Mouse (Mus musculus): ENCODE data around the gene Cyp2d22. TPM values are rescaled to one million over a fixed set of nuclear protein-coding genes. Genes with fewer than 3 reads are reported as not detected.
"Not testable (repeated sequence)": the region's sequence is repeated elsewhere in the genome, so short reads cannot be mapped to it uniquely, and the experiment has no call there.

Cyp2d22 gene
- polyA plus RNA-seq, 1 experiment from 2014 or later, result 2.0 TPM

DNA sequence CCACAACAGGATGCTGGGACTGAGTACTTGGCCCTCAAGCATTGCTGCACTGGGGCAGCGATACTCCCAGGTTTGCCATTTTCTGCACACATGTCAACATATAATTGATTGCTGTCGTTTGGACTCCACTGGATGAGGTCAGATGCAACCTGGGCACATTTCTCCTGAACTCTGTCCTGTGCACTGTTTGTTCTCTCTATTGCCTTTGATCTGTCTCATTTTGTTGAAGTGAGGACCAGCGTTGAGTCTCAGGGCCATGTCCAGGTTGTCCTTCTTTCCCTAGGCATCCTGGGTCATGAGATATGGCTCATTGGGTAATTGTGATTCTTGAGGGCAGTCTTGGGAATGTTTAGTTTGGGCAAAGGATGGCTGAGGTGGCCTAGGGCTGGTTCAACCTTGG lies 15.9 kb upstream of the Cyp2d22 start:
- not testable (repeated sequence) for ATAC-seq (replicated peaks); H3K27ac ChIP-seq; H3K4me2 ChIP-seq; H3K9me3 ChIP-seq; H3K9ac ChIP-seq; H3K27me3 ChIP-seq (replicated peaks); H3K36me3 ChIP-seq (replicated peaks); H3K4me1 ChIP-seq; H3K4me3 ChIP-seq
- WGBS, result 87% methylated on average over 3 of the region's 3 CpGs

GRCm38 (mm10) chr15:82393922-82394321 lies 13.9 kb upstream of the Cyp2d22 start, which contains the start of gene Cyp2d11:
Cyp2d11 (minus strand) TSS chr15:82394022.
- H3K36me3 ChIP-seq (replicated peaks); H3K4me1 ChIP-seq; H3K9ac ChIP-seq; H3K4me2 ChIP-seq; H3K9me3 ChIP-seq; H3K27ac ChIP-seq; H3K27me3 ChIP-seq (replicated peaks); ATAC-seq (replicated peaks); H3K4me3 ChIP-seq: not testable (repeated sequence)
- WGBS, result 88% methylated on average over 2 of the region's 2 CpGs

DNA sequence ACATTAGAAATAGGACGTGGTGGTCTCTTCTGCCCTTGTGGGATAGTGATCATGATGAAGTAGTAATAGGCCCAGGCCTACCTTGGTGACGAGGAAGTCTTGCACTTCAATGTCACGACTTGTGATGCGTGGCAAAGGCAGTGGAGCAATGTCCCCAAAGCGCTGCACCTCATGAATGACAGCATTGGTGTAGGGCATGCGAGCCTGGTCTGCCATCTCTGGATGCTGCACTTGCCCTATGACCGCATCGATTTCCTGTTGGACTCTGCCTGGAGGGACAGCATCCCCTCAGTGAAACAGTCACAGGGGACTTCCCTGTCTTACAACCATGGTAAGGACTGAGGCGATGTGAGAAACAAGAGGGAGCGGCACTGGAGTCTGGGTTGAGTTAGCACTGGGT lies 9.9 kb upstream of the Cyp2d22 start:
- 93% methylated on average over 10 of the region's 10 CpGs for WGBS
- not testable (repeated sequence) for H3K4me1 ChIP-seq; H3K27ac ChIP-seq; H3K9me3 ChIP-seq; H3K9ac ChIP-seq; H3K4me3 ChIP-seq; H3K4me2 ChIP-seq; H3K27me3 ChIP-seq (replicated peaks); H3K36me3 ChIP-seq (replicated peaks); ATAC-seq (replicated peaks)

DNA sequence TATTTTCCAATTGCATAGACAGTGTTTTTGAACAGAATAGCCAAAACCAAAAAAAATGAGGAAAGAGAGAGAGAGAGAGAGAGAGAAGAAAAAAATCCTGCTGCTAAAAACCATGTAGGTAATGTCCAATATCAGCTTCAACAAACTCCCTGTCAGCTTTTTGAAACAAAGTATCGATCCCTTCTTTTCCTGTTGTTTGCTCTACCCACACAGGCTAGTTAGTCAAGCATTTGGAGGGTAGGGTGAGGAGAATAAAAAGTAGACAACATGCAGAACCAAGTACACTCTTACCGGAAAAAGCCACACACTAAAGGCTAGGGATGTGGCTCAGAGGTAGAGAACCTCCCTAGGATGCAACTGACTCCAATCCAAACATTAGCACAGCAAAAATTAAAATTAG lies 5.7 kb upstream of the Cyp2d22 start:
- Histone ChIP-seq H3K9me3 (no peaks in the 10 kb centered on the region), H3K27me3 (replicated peaks) (no peaks in the 10 kb centered on the region), H3K27ac (no peak overlapping the region), H3K9ac (no peak overlapping the region), H3K4me3 (no peak overlapping the region), H3K4me2 (no peak overlapping the region), H3K4me1 (no peaks in the 10 kb centered on the region), H3K36me3 (replicated peaks) (no peaks in the 10 kb centered on the region)
- WGBS, result 93% methylated on average over 2 of the region's 2 CpGs
- no peak for ATAC-seq (replicated peaks)

DNA sequence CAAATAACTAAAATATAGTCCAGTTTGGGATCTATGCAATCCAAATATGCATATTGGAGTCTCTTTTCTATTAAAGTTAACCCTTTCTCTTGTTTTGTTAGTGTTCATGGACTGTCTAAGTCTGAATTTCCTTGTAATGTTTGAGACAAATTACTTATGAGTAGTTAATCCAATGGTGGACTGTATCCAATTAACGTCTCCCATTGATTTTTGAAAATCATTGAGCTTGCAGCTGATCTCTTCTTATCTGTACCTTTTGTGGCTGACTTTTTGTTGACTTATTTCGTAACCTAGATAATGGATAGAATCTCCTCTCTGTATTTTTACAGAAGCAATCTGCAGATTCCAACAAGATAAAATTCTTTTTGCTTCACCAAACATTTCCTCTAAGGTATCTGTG lies 2.4 kb upstream of the Cyp2d22 start:
- Histone ChIP-seq H3K9me3 (no peaks in the 10 kb centered on the region), H3K9ac (no peak overlapping the region), H3K36me3 (replicated peaks) (no peaks in the 10 kb centered on the region), H3K4me3 (no peak overlapping the region), H3K4me1 (peaks cover 3% of the 10 kb centered on the region; the same call in 1 of the 2 replicates), H3K27me3 (replicated peaks) (0 out of 2 replicates have a peak, but pooled peaks cover 3% of the 10 kb centered on the region), H3K27ac (no peak overlapping the region), H3K4me2 (no peak overlapping the region)
- WGBS, result 87% methylated on average over 2 of the region's 2 CpGs
- no peak for ATAC-seq (replicated peaks)

DNA sequence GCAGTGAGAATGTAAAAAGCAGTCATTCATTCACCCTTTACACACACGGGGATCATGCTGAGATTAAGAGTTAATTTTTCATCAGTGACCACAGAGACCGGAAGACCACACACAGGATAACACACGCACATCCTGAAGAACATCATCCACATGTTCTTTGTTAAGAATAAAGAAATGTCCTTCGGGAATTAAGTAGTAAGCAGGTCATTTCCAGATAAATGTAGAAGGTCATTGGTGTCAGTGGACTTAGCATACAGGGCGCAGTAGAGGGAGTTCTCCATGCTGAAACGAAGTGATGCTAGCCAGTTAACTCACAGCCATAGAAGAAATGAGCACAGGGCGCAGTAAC lies 628 bp upstream of the Cyp2d22 start:
- 0 out of 2 replicates have a peak, but pooled peaks cover 3% of the 10 kb centered on the region for H3K27me3 ChIP-seq (replicated peaks)
- H3K36me3 ChIP-seq (replicated peaks), result no peaks in the 10 kb centered on the region
- peak overlapping the region; percentile 57 for H3K4me2 ChIP-seq
- 30% methylated on average over 7 of the region's 7 CpGs for WGBS
- H3K4me3 ChIP-seq, result peak overlapping the region; percentile 33
- no peak for ATAC-seq (replicated peaks)
- no peaks in the 10 kb centered on the region for H3K9me3 ChIP-seq
- H3K4me1 ChIP-seq, result peaks cover 3% of the 10 kb centered on the region; the same call in 1 of the 2 replicates
- H3K9ac ChIP-seq, result no peak overlapping the region; the same call in 1 of the 2 replicates
- no peak overlapping the region for H3K27ac ChIP-seq

DNA sequence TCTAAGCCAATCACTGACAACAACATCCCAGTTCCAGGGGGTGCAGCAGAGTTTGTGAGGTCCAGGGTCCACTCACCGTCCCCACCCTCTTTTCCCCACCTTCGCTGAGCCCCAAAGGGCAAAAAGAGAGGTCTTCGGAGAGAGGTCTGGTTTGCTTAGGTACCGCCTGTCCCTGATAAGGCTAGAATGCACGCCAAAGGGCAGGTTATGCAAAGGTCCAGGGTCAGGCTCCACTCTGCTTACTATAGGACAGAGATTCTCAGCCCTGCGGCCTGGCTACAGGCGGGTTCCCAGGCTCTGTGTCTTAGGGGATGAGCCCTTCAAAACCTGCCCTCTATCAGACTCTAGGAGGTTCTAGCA lies 569 bp downstream of the Cyp2d22 start:
- peak overlapping the region; percentile 33 for H3K4me3 ChIP-seq
- no peaks in the 10 kb centered on the region for H3K36me3 ChIP-seq (replicated peaks)
- H3K27me3 ChIP-seq (replicated peaks), result 0 out of 2 replicates have a peak, but pooled peaks cover 3% of the 10 kb centered on the region
- no peaks in the 10 kb centered on the region for H3K9me3 ChIP-seq
- peak; percentile 30; the same call in 1 of the 2 replicates for ATAC-seq (replicated peaks)
- H3K4me1 ChIP-seq, result peaks cover 3% of the 10 kb centered on the region; the same call in 1 of the 2 replicates
- 22% methylated on average over 7 of the region's 7 CpGs for WGBS
- no peak overlapping the region for H3K27ac ChIP-seq
- H3K4me2 ChIP-seq, result peak overlapping the region; percentile 57
- H3K9ac ChIP-seq, result no peak overlapping the region

- Histone ChIP-seq H3K9ac (no peak overlapping the region), H3K27me3 (replicated peaks) (0 out of 2 replicates have a peak, but pooled peaks cover 3% of the 10 kb centered on the region), H3K9me3 (no peaks in the 10 kb centered on the region), H3K36me3 (replicated peaks) (no peaks in the 10 kb centered on the region), H3K27ac (no peak overlapping the region), H3K4me2 (no peak overlapping the region), H3K4me1 (peaks cover 3% of the 10 kb centered on the region; the same call in 1 of the 2 replicates), H3K4me3 (no peak overlapping the region)
- no peak for ATAC-seq (replicated peaks)
- WGBS, result 53% methylated on average over 15 of the region's 15 CpGs
Observed at GRCm38 (mm10) chr15:82378261-82379180, 1.5 kb downstream of the Cyp2d22 start.

GRCm38 (mm10) chr15:82377701-82378100 lies 2.4 kb downstream of the Cyp2d22 start:
- H3K4me3 ChIP-seq, result no peak overlapping the region
- no peak overlapping the region for H3K27ac ChIP-seq
- H3K4me1 ChIP-seq, result peaks cover 3% of the 10 kb centered on the region; the same call in 1 of the 2 replicates
- ATAC-seq (replicated peaks), result no peak
- no peak overlapping the region for H3K4me2 ChIP-seq
- WGBS, result 80% methylated on average over 5 of the region's 5 CpGs
- no peaks in the 10 kb centered on the region for H3K36me3 ChIP-seq (replicated peaks)
- 0 out of 2 replicates have a peak, but pooled peaks cover 3% of the 10 kb centered on the region for H3K27me3 ChIP-seq (replicated peaks)
- H3K9me3 ChIP-seq, result no peaks in the 10 kb centered on the region
- no peak overlapping the region for H3K9ac ChIP-seq

GRCm38 (mm10) chr15:82376393-82377138 lies 3.5 kb downstream of the Cyp2d22 start:
- no peak overlapping the region for H3K4me2 ChIP-seq
- no peaks in the 10 kb centered on the region for H3K36me3 ChIP-seq (replicated peaks)
- 0 out of 2 replicates have a peak, but pooled peaks cover 3% of the 10 kb centered on the region for H3K27me3 ChIP-seq (replicated peaks)
- WGBS, result 66% methylated on average over 17 of the region's 17 CpGs
- H3K27ac ChIP-seq, result no peak overlapping the region; the same call in 1 of the 2 replicates
- ATAC-seq (replicated peaks), result no peak
- H3K9me3 ChIP-seq, result no peaks in the 10 kb centered on the region
- no peak overlapping the region for H3K4me3 ChIP-seq
- H3K9ac ChIP-seq, result no peak overlapping the region
- H3K4me1 ChIP-seq, result peaks cover 3% of the 10 kb centered on the region; the same call in 1 of the 2 replicates

DNA sequence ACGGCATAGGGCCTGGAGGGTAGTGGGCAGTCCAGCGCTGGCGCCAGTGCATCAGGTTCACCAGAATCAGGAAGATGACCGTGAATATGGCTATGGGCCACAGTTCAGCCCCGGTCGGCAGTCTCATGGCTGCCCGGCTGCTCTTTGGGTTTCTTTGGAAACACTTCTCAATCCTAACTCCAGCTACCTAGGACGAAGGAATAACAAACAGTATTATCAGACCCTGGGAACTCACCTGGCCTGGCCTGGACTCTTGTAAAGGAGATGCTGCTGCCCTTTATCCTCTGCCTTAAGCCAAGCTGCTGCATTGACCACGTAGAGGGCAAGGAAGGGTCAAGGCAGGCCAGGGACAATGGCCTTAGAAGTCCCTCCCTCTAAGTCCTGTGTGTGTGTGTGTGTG lies 4.2 kb downstream of the Cyp2d22 start:
- no peaks in the 10 kb centered on the region for H3K9me3 ChIP-seq
- H3K27ac ChIP-seq, result no peak overlapping the region
- no peak for ATAC-seq (replicated peaks)
- peaks cover 3% of the 10 kb centered on the region; the same call in 1 of the 2 replicates for H3K4me1 ChIP-seq
- H3K9ac ChIP-seq, result no peak overlapping the region
- no peak overlapping the region for H3K4me2 ChIP-seq
- 0 out of 2 replicates have a peak, but pooled peaks cover 3% of the 10 kb centered on the region for H3K27me3 ChIP-seq (replicated peaks)
- H3K36me3 ChIP-seq (replicated peaks), result no peaks in the 10 kb centered on the region
- 86% methylated on average over 9 of the region's 9 CpGs for WGBS
- H3K4me3 ChIP-seq, result no peak overlapping the region

- no peak overlapping the region for H3K4me2 ChIP-seq
- H3K9ac ChIP-seq, result no peak overlapping the region
- H3K4me3 ChIP-seq, result no peak overlapping the region
- no peak for ATAC-seq (replicated peaks)
- H3K27ac ChIP-seq, result no peak overlapping the region
- H3K27me3 ChIP-seq (replicated peaks), result 0 out of 2 replicates have a peak, but pooled peaks cover under 1% of the 10 kb centered on the region
- no peaks in the 10 kb centered on the region for H3K36me3 ChIP-seq (replicated peaks)
- no peaks in the 10 kb centered on the region; the same call in 1 of the 2 replicates for H3K4me1 ChIP-seq
- WGBS, result 80% methylated on average over 5 of the region's 5 CpGs
- no peaks in the 10 kb centered on the region for H3K9me3 ChIP-seq
Observed at GRCm38 (mm10) chr15:82374437-82374836, 5.6 kb downstream of the Cyp2d22 start.

All from midbrain, embryonic 15.5 days (tissue).